Mouse (Mus musculus): ENCODE data around the gene Khdc1c. TPM values are rescaled to one million over a fixed set of nuclear protein-coding genes. Genes with fewer than 3 reads are reported as not detected.
"Not testable (repeated sequence)": the region's sequence is repeated elsewhere in the genome, so short reads cannot be mapped to it uniquely, and the experiment has no call there.

The Khdc1c gene
- not detected in 2 replicates for polyA plus RNA-seq (2016; fragmentation: Nextera tagmentation; extraction: Ambion mirVana)

DNA sequence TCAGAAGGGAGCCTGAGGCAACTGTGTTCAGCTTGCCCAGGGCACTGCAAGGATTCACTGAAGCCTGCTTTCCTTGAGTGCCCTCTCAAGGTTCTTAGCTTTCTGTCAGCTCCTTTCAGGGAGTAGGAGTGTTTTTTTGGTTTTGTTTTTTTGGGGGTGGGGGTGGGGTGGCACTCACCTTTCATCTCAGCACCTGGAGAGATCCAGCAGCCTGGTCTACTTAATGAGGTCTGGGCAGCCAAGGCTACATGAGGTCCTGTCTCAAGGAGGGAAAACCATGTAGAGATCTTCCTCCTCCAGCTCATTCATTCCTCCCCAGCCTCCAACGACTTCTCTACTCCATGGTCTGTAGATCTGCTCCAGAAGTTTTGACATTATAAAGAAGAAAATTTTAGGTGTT lies at the start of gene Khdc1c:
Gene Khdc1c, plus strand, starts transcription at position 301 of the 400 bp plus-strand sequence.
- not testable (repeated sequence) for H3K9me3 ChIP-seq; H3K4me3 ChIP-seq; H3K36me3 ChIP-seq; H3K27ac ChIP-seq; H3K27me3 ChIP-seq (ENCODE audit: insufficient read depth, poor library complexity, severe bottlenecking); DNase-seq (ENCODE audit: low spot score); H3K4me1 ChIP-seq (replicated peaks)
- 85% methylated on average over 1 of the region's 1 CpGs for WGBS

DNA sequence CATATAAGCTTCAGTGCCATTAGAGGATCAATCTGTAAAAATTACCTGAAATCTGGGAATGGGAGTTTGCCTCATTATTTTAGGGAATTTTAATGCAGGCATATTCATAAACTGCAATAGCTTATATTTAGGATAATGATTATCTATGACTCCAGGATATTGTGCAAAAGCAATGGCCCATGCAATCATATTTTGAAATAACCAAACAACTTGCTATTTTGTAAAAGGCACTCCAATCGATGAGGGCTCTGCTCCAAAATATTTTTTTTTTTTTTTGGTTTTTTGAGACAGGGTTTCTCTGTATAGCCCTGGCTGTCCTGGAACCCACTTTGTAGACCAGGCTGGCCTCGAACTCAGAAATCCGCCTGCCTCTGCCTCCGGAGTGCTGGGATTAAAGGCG lies 47.9 kb upstream of the Khdc1c start:
- H3K9me3 ChIP-seq; H3K27ac ChIP-seq; H3K36me3 ChIP-seq; DNase-seq (ENCODE audit: low spot score); H3K4me3 ChIP-seq; H3K27me3 ChIP-seq (ENCODE audit: insufficient read depth, poor library complexity, severe bottlenecking); H3K4me1 ChIP-seq (replicated peaks): not testable (repeated sequence)
- 92% methylated on average over 5 of the region's 5 CpGs for WGBS

DNA sequence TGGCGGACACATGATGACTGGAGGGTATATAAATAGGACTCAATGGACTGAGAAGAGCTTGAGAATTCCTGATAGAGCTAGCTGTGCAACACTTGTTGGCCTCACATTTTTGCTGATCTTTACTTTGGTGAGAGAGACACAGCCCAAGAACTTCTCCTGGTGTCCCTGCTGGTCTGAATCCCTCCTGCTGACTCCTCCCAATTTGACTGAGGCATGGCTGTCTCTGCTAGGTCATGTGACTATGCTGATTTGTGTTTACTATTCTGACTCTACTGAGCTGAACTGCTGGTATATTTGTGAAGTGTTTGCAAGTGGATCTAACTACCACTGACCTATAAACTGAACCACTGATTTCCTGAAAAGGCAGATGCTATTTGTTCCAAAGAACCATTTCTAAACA lies 46.5 kb upstream of the Khdc1c start:
- no peaks in the 10 kb centered on the region for H3K36me3 ChIP-seq
- H3K9me3 ChIP-seq, result 0 out of 2 replicates have a peak, but pooled peaks cover 6% of the 10 kb centered on the region
- 93% methylated on average over 1 of the region's 1 CpGs for WGBS
- no peaks in the 10 kb centered on the region for H3K4me1 ChIP-seq (replicated peaks)
- DNase-seq (ENCODE audit: low spot score), result no peak
- H3K27ac ChIP-seq, result no peak overlapping the region
- no peaks in the 10 kb centered on the region for H3K27me3 ChIP-seq (ENCODE audit: insufficient read depth, poor library complexity, severe bottlenecking)
- no peak overlapping the region for H3K4me3 ChIP-seq

DNA sequence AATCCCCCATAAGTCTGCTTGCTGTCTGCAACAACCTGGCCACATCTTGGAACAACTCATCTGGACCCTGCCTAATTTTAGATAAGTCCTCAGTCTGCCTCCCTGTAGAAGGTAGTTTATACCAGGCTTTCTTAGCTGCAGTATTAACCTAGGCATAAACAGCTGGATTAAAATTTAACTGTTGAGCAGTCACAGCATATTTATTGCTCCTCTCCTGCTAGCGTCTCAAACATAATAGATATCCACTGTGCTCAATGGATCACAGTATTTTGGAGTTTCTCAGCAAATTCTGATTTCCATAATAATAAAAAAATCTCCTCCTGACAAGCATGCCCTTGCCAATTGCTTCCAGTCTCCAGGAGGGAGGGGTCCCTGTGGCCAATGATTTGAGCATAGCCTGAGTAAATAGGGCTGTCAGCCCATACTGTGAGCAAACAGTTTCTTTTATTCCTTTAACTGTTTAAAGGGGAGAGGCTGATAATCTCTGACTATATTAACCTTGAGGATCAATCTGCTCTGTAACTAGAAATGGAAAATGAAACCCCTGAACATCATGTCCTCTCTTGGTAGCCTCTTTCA lies 44.0 kb upstream of the Khdc1c start:
- H3K27ac ChIP-seq, result no peak overlapping the region
- 66% methylated on average over 1 of the region's 1 CpGs for WGBS
- no peak for DNase-seq (ENCODE audit: low spot score)

DNA sequence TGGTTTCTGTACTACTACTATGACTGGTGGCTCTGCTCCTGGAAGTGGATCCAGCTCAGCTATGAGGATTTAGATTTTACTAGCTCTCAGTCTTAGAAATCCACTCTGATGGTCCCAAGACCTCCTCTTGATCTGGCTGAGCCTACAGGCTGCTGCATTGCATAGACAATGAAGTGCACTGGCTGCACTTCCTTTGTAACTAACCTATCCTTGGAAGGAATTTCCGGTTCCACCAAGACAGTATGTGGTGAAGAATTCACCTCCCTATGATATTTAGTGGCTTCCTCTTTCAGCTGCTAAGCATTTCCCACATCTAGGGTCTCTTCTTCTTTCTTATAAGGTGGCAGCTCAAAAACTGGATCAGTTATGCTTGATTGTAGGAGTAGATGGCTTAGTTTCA lies 43.5 kb upstream of the Khdc1c start:
- no peaks in the 10 kb centered on the region for H3K27me3 ChIP-seq (ENCODE audit: insufficient read depth, poor library complexity, severe bottlenecking)
- no peak overlapping the region for H3K27ac ChIP-seq
- H3K36me3 ChIP-seq, result no peaks in the 10 kb centered on the region
- 89% methylated on average over 1 of the region's 1 CpGs for WGBS
- 0 out of 2 replicates have a peak, but pooled peaks cover 8% of the 10 kb centered on the region for H3K9me3 ChIP-seq
- no peak overlapping the region for H3K4me3 ChIP-seq
- H3K4me1 ChIP-seq (replicated peaks), result no peaks in the 10 kb centered on the region
- DNase-seq (ENCODE audit: low spot score), result no peak

More for the DNA sequence above, 44.0 kb upstream of the Khdc1c start:
- Histone ChIP-seq H3K4me1 (replicated peaks) (no peaks in the 10 kb centered on the region), H3K27me3 (ENCODE audit: insufficient read depth, poor library complexity, severe bottlenecking) (no peaks in the 10 kb centered on the region), H3K36me3 (no peaks in the 10 kb centered on the region), H3K9me3 (0 out of 2 replicates have a peak, but pooled peaks cover 8% of the 10 kb centered on the region), H3K4me3 (no peak overlapping the region)

DNA sequence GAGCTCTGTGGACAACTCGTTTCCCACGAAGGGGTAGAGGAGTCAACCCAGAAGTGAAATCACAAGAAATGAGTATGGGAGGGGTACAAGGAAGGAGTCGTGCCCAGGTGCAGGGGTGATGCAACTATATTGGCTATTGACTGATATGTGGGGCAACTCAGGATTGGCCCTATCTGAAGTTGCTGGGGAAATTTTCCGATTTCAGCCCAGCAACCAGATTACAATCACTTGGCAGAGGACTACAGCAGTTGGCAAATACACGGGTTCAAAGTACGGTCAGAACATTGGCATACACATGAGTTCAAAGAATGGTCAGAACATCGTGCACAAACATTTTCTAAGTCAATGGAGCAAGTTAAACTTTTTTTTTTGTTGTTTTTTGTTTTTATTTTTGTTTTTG lies 41.4 kb upstream of the Khdc1c start:
- no peaks in the 10 kb centered on the region for H3K27me3 ChIP-seq (ENCODE audit: insufficient read depth, poor library complexity, severe bottlenecking)
- 94% methylated on average over 7 of the region's 7 CpGs for WGBS

DNA sequence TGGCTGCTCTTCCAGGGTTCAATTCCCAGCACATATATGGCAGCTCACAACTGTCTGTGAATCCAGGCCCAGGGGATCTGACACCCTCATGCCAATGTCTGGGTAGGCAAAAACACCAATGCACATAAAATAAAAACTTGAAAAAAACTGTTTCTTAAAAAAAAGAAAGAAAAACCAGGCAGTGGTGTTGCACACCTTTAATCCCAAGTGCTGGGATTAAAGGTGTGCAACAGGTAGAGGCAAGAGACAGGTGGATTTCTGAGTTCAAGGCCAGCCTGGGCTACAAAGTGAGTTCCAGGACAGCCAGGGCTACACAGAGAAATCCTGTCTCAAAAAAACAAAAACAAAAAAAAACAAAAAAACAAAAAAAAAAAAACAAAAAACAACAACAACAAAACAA lies 37.0 kb upstream of the Khdc1c start:
- not testable (repeated sequence) for H3K4me3 ChIP-seq; DNase-seq (ENCODE audit: low spot score); H3K36me3 ChIP-seq; H3K4me1 ChIP-seq (replicated peaks); H3K27ac ChIP-seq; H3K9me3 ChIP-seq; H3K27me3 ChIP-seq (ENCODE audit: insufficient read depth, poor library complexity, severe bottlenecking)

More for the DNA sequence above, 41.4 kb upstream of the Khdc1c start:
- H3K9me3 ChIP-seq, result 0 out of 2 replicates have a peak, but pooled peaks cover 8% of the 10 kb centered on the region
- no peak for DNase-seq (ENCODE audit: low spot score)
- no peak overlapping the region for H3K27ac ChIP-seq
- H3K4me3 ChIP-seq, result no peak overlapping the region
- no peaks in the 10 kb centered on the region for H3K4me1 ChIP-seq (replicated peaks)
- no peaks in the 10 kb centered on the region for H3K36me3 ChIP-seq

DNA sequence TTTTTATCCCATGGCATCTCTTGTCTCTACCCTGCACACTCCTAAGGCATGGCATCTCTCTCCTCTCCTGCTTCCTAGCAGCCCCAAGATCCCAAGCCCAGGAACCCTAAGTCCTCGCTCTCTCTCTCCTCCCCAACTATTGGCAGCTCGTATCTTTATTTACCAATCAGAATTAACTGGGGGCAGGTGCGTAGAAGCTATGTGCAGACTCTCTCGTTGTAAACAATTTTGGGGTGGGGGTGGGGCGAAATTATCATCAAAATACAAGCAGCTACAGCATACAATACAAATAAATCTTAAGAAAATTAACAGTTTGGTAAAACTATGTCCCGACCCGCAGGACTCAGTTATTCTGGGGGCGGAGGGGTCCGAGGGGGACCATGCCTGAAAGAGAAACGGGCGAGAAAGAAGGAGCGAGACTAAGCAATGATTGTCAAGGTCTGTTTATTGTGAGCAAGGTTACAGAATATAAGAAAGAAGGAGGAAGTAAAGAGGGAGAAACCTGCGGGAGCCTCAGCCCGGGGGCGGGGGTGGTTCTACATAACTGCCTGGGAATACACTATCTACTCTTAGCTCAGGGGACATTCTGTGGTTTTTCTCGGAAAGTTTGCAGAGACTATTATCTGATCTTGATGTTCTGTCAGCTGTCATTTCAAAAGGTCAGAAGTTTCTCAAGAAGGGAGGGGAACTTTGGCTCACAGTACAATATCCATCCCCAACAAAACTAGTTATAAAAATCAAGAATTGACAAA lies 34.7 kb upstream of the Khdc1c start:
- DNase-seq (ENCODE audit: low spot score), result no peak
- 0 out of 2 replicates have a peak, but pooled peaks cover 3% of the 10 kb centered on the region for H3K9me3 ChIP-seq
- 88% methylated on average over 16 of the region's 16 CpGs for WGBS
- H3K36me3 ChIP-seq, result no peaks in the 10 kb centered on the region
- H3K27me3 ChIP-seq (ENCODE audit: insufficient read depth, poor library complexity, severe bottlenecking), result no peaks in the 10 kb centered on the region
- no peak overlapping the region for H3K27ac ChIP-seq
- no peak overlapping the region for H3K4me3 ChIP-seq
- H3K4me1 ChIP-seq (replicated peaks), result no peaks in the 10 kb centered on the region

DNA sequence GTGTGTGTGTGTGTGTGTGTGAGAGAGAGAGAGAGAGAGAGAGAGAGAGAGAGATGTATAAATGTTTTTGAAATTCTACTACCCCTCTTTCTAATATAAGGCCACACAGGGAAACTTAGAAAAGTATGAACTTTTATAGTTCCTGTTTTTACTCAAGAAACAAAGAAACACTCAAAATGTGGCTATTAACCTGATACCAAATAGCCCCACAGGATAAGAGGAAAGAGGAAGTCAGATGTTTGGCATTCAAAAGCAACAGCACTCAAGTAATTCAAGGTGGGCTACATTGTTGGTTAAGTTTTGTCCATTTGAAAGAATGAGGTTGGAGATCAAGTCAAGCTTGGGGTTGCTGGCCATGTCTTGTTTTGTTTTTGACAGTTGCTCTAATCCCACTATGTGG lies 32.3 kb upstream of the Khdc1c start:
- H3K27me3 ChIP-seq (ENCODE audit: insufficient read depth, poor library complexity, severe bottlenecking), result no peaks in the 10 kb centered on the region
- H3K9me3 ChIP-seq, result 0 out of 2 replicates have a peak, but pooled peaks cover 3% of the 10 kb centered on the region
- H3K4me3 ChIP-seq, result no peak overlapping the region
- no peaks in the 10 kb centered on the region for H3K4me1 ChIP-seq (replicated peaks)
- DNase-seq (ENCODE audit: low spot score), result no peak
- no peak overlapping the region for H3K27ac ChIP-seq
- no peaks in the 10 kb centered on the region for H3K36me3 ChIP-seq

DNA sequence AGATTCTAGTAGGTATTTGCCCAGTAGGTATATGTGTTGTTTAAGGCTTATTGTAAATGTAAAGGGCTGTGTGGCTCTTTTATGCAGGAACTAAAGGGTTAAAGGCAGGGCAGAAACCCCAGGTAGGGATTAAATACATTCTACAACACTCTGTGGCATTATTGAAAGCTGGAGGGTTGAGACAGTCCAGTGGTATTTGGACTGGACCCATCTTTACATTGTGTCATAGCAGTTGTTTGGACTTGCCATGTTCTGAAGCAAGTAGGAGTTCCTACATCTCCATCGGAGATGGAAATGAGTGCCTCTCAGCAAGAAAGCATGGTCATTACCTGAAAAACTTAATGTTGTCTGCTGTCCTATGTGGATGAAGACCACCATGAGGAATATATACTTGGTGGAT lies 27.4 kb upstream of the Khdc1c start:
- Histone ChIP-seq H3K36me3 (no peaks in the 10 kb centered on the region), H3K4me3 (no peak overlapping the region), H3K27ac (no peak overlapping the region), H3K4me1 (replicated peaks) (no peaks in the 10 kb centered on the region), H3K9me3 (0 out of 2 replicates have a peak, but pooled peaks cover 5% of the 10 kb centered on the region), H3K27me3 (ENCODE audit: insufficient read depth, poor library complexity, severe bottlenecking) (no peaks in the 10 kb centered on the region)
- 94% methylated on average over 1 of the region's 1 CpGs for WGBS
- DNase-seq (ENCODE audit: low spot score), result no peak

DNA sequence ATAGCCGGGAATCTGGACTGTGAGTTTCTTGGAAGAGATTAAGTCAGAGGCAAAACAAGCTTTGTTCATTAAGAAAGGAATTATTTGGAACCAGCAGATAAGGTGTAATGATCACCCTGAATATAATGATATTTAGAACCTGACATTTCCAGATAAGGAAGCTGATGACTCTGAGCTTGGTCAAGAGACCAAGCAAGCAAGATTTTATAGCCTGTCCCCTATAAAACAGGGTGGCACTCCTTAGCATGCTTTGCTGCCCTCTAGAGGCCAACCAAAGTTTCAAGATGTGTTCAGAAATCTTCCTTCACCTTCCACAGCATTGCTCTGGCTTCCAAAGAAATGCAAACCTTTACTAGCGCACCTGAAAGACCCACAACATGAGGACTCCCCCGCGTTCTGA lies 23.9 kb upstream of the Khdc1c start:
- 0 out of 2 replicates have a peak, but pooled peaks cover 2% of the 10 kb centered on the region for H3K9me3 ChIP-seq
- peak; percentile 12 for DNase-seq (ENCODE audit: low spot score)
- H3K4me3 ChIP-seq, result no peak overlapping the region
- H3K27ac ChIP-seq, result no peak overlapping the region
- no peaks in the 10 kb centered on the region for H3K36me3 ChIP-seq
- WGBS, result 59% methylated on average over 4 of the region's 4 CpGs
- H3K27me3 ChIP-seq (ENCODE audit: insufficient read depth, poor library complexity, severe bottlenecking), result no peaks in the 10 kb centered on the region
- H3K4me1 ChIP-seq (replicated peaks), result no peaks in the 10 kb centered on the region

DNA sequence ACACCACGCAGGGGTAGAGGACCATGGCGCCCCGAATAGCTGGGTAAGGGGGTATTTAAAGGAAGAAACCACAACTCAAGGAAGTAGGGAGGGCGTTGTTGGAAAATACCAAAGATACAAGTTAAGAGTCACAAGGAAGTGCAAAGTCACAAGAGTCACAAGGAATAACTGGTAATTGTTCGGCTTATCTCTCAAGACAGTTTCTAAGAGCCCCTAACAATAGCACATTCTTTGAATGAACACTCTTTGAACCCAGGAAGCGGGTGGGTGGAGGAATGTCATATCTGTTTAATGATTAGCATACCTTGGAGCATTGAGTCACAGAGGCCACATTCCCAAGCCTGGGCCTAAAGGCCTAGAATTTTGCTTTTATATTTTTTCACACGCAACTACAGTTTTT lies 23.4 kb upstream of the Khdc1c start:
- H3K4me1 ChIP-seq (replicated peaks); H3K4me3 ChIP-seq; H3K27ac ChIP-seq; H3K9me3 ChIP-seq; DNase-seq (ENCODE audit: low spot score); H3K36me3 ChIP-seq; H3K27me3 ChIP-seq (ENCODE audit: insufficient read depth, poor library complexity, severe bottlenecking): not testable (repeated sequence)
- 90% methylated on average over 7 of the region's 7 CpGs for WGBS

DNA sequence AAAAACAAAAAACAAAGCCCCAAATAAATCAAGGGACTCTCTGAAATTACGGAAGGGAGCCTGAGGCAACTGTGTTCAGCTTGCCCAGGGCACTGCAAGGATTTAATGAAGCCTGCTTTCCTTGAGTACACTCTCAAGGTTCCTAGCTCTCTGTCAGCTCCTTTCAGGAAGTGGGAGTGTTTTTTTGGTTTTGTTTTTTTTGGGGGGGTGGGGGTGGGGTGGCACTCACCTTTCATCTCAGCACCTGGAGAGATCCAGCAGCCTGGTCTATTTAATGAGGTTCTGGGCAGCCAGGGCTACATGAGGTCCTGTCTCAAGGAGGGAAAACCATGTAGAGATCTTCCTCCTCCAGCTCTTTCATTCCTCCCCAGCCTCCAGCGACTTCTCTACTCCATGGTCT lies 18.8 kb upstream of the Khdc1c start, which contains the start of gene Khdc1a:
Gene Khdc1a, plus strand, starts transcription at position 301 of the 400 bp plus-strand sequence.
- no peak within 1 kb of the TSS for H3K27ac ChIP-seq
- no peaks in the 10 kb centered on the region for H3K27me3 ChIP-seq (ENCODE audit: insufficient read depth, poor library complexity, severe bottlenecking)
- H3K9me3 ChIP-seq, result 0 out of 2 replicates have a peak, but pooled peaks cover 2% of the 10 kb centered on the region
- WGBS, result 79% methylated on average over 2 of the region's 2 CpGs
- DNase-seq (ENCODE audit: low spot score), result no peak
- H3K36me3 ChIP-seq, result no peaks in the 10 kb centered on the region
- no peaks in the 10 kb centered on the region for H3K4me1 ChIP-seq (replicated peaks)
- H3K4me3 ChIP-seq, result no peak within 1 kb of the TSS
